Mouse (Mus musculus): ENCODE data around the gene Smg9.
A peak's percentile ranks its signal among the peaks of the same experiment; 100 is the strongest.
"Not testable (repeated sequence)": the region's sequence is repeated elsewhere in the genome, so short reads cannot be mapped to it uniquely, and the experiment has no call there.

The Smg9 gene

DNA sequence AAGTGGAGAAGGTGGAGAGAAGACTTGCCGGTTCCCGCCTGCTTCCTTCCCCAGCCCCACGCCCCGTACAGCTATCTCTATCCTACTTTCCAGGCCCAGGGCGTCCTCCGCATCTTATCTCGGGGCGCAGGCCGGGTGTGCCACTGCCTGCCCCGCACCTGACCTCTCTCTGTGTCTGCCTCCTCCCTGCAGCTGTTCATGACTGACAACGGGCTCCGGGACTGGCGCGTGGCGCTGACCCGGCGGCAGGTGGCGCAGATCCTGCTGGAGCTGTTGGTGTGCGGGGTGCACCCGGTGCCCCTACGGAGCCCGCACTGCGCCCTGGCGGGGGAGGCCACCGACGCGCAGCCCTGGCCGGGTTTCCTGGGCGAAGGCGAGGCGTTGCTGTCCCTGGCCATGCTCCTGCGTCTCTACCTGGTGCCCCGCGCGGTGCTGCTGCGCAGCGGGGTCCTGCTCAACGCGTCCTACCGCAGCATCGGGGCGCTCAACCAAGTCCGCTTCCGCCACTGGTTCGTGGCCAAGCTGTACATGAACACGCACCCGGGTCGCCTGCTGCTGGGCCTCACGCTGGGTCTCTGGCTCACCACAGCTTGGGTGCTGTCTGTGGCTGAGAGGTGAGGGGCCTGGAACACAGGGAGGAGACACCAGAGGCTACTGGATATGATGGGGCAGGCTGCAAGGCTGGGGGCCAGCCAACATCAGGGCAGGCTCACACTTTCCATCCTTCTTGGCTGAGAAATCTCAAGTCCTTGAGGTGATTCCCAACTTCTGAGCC, 22.1 kb upstream of the Smg9 start:
- no peak for DNase-seq (ENCODE audit: low spot score)

DNA sequence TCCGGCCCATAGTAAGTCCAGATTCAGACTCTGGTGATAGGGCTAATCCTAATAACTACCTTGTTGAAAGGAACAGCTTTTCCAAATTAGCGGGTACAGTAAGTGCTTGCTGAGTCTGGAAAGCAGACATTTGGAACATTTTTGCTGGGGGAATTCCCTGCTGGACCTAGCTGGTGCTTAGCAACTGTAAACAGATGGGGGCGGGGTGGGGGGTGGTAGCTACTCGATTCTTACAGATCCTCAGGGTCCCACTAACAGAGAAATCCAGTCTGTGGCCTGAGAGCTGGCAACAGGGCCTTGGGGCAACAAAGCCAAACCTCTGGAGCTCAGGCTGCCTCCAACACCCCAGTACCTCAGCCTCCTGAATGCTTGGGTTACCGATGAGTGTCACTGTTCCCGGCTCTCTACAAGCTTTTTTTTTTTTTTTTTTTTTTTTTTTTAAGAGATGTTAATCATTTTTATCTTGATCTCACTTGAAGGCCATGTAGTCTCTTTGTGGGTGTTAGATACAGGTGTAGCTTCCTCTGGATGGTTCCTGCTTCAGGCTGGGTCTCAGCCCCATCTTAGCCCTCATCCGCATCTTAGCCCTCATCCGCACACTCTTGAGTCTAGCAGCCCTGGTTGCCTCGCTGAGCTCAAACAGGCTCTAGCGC, 21.2 kb upstream of the Smg9 start:
- DNase-seq (ENCODE audit: low spot score), result no peak

DNA sequence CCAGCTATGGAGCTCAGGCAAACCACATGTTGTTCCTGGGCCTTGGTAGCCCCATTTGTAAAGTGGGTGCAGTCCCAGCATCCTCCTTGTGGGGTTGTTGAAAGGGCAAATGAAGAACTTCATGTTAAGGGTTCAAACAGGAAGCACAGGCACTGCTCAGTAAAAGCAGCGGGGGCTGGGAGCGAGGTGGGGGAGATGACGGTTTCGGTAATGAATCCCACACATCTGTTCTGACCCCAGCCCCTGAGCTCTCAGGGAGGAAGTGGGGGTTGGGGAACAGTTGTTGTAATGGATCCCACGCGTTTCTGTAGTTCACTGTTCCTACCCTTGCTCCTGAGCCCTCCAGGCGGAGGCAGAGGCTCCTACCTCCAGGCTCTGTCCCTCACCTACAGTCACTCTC, 19.5 kb upstream of the Smg9 start:
- no peak for DNase-seq (ENCODE audit: low spot score)

GRCm38 (mm10) chr7:24380370-24380769, 19.0 kb upstream of the Smg9 start:
- DNase-seq (ENCODE audit: low spot score), result no peak

- DNase-seq (ENCODE audit: low spot score), result no peak
Observed at GRCm38 (mm10) chr7:24382730-24383372, 16.6 kb upstream of the Smg9 start.

DNA sequence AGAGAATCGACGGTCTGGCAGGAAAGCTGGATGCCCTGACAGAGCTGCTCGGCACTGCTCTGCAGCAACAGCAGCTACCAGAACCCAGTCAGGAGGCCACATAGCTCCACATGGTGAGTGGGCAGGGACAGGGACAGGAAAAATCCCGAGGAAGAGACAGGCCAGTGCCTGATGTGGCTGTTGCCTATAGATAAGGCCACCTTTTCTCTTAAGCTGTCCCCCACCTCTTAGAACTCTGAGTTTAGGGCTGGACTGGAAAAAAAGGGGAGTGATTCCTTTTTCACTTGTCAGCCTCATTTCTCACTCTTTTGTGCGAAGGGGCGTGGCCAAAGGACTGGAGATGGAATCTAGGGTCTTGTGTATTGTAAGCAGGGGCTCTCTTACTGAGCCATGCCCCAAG, 15.3 kb upstream of the Smg9 start:
- no peak for DNase-seq (ENCODE audit: low spot score)

DNA sequence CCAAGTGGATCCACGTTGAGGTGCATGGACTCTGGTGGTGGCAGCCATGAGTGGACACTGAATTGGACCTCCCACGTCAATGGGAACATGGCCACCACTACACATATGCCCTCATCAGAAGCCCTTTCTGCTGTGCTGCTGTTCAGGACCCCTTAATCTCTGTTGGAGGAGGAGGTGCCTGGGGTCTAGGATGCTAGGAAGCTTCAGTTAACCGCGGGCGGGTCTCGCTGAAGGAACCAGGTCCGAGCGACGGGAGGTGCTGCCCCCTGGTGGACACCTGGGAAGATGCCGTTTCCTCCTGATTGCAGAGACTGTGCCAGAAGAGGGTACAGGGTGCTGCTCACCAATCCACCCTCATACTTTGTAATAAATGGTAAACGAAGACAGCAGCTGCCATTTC, 14.6 kb upstream of the Smg9 start:
- no peak for DNase-seq (ENCODE audit: low spot score)

- DNase-seq (ENCODE audit: low spot score), result no peak
Observed at GRCm38 (mm10) chr7:24387059-24387556, 12.3 kb upstream of the Smg9 start.

DNA sequence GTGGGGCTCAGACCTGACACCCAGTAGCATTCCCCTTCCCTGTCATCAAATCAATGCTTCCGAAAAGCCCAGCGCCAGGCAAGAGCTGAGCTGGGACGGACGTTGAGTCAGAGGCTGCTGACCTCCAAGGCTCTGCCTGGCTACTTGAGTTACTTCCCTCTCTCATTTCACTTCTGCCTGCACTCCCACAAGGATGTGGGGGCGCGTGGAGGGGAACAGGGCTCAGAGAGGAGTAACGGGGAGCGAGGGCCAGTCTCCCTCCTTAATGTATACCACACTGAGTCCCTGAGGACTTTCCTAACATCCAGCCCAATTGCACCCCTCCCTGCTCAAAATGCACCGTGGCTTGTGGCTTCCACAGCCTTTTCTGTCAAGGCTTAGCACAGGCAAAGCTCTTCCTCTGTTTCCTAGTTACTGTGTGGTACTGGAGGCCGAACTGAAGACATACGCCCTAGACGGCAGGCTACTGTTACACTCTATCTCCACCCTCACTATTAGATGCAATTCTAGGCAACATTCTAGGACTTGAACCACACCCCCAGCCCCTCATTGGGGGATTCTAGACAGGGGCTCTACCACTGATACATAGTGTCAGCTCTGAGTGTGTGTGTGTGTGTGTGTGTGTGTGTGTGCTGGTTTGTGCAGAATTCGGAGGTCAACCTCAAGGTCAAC, 9.8 kb upstream of the Smg9 start:
- no peak for DNase-seq (ENCODE audit: low spot score)

- DNase-seq (ENCODE audit: low spot score), result no peak
Observed at GRCm38 (mm10) chr7:24390512-24390911, 8.9 kb upstream of the Smg9 start.

DNA sequence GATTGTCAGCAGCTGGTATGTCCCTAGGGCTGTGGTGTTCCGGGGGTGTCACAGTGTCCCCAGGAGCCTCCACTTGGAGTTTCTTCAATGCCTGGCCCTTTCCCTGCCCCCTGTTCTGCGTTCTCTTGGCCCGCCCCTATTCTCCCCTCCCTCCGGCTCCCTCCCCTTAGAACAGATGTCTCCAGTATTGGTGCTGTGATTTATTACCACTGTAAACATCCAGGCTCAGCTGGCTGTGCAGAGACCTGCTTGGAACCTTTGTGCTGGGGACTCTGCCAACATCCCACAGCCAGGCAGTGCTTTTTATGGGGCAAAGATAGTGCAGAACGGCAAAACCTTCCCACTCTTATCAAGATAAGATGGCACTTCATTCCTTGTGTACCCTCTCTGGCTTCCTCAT, 8.3 kb upstream of the Smg9 start:
- no peak for DNase-seq (ENCODE audit: low spot score)

- DNase-seq (ENCODE audit: low spot score), result no peak
Observed at GRCm38 (mm10) chr7:24391687-24392086, 7.7 kb upstream of the Smg9 start.

GRCm38 (mm10) chr7:24394054-24394453, 5.4 kb upstream of the Smg9 start:
- DNase-seq (ENCODE audit: low spot score), result no peak

GRCm38 (mm10) chr7:24394475-24395161, 4.8 kb upstream of the Smg9 start:
- no peak for DNase-seq (ENCODE audit: low spot score)

DNA sequence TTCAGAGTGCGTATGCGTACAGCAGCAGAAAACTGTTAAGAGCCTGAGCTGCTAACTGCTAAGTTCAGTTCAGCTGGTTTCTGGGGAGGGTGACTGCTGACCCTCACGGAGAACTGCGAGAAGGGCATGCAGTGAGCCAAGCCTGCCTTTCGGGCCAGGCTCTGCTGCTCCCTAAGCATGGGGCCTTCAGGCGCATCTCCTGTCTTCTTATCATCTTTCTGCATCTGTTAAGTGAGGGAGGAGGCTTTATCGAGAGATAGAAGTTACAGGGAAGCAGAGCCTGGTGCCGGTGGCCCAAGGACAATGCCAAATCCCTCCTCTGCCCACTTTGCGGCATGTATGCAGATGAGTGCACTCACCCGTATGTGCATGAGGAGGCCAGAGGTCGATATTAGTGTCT, 2.6 kb upstream of the Smg9 start:
- no peak for DNase-seq (ENCODE audit: low spot score)

DNA sequence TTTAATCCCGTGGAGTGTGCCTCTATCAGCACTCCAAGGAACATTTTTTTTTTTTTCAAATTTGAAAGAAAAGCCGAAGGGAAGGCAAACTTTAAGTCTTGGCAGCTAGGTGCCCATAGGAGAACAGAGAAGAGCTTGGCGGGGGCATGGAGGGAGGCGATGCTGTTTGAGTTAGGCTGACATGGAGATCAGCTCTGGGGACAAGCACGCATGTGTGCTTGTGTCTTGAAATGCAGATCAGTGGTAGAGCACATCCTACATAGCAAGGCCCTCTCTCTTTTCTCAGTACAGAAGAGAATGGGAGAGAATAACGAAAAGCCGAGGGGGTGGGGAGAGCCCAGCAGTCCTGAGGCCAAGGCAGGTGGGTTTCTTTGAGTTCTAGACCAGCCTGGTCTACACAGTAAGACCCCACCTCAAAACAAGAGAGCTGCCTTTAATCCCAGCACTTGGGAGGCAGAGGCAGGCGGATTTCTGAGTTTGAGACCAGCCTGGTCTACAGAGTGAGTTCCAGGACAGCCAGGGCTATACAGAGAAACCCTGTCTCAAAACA, 980 bp upstream of the Smg9 start:
- DNase-seq (ENCODE audit: low spot score), result no peak

- no peak for DNase-seq (ENCODE audit: low spot score)
Observed at GRCm38 (mm10) chr7:24400082-24400452, 648 bp downstream of the Smg9 start.

DNA sequence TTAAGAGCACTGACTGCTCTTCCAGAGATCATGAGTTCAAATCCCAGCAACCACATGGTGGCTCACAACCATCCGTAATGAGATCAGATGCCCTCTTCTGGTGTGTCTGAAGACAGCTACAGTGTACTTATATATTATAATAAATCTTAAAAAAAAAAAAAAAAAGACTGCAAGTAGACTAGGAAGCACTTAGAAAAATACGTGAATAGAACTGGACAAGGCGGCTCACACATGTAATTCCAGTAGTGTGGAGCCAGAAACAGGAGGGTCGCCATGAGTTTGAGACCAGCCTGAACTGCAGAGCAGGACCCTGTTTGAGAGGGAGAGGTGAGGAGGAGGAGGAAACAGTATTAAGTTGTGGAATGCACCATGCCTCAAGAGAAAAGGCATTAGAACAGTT, 1.1 kb downstream of the Smg9 start:
- not testable (repeated sequence) for DNase-seq (ENCODE audit: low spot score)

- no peak for DNase-seq (ENCODE audit: low spot score)
Observed at GRCm38 (mm10) chr7:24402851-24403250, 3.4 kb downstream of the Smg9 start.

DNA sequence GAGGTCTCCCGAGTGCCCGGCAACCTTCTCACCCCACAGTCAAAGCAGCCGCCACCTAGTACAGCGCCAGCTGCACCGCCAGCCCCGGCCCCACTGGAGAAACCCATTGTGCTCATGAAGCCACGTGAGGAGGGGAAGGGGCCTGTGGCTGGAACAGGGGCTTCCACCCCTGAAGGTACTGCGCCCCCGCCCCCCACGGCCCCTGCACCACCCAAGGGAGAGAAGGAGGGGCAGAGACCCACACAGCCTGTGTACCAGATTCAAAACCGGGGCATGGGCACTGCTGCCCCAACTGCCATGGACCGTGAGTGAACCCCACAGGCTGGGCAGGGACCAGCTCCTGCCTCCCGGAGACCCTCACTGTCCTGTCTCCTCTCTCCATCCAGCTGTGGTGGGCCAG, 6.2 kb downstream of the Smg9 start:
- no peak for DNase-seq (ENCODE audit: low spot score)

DNA sequence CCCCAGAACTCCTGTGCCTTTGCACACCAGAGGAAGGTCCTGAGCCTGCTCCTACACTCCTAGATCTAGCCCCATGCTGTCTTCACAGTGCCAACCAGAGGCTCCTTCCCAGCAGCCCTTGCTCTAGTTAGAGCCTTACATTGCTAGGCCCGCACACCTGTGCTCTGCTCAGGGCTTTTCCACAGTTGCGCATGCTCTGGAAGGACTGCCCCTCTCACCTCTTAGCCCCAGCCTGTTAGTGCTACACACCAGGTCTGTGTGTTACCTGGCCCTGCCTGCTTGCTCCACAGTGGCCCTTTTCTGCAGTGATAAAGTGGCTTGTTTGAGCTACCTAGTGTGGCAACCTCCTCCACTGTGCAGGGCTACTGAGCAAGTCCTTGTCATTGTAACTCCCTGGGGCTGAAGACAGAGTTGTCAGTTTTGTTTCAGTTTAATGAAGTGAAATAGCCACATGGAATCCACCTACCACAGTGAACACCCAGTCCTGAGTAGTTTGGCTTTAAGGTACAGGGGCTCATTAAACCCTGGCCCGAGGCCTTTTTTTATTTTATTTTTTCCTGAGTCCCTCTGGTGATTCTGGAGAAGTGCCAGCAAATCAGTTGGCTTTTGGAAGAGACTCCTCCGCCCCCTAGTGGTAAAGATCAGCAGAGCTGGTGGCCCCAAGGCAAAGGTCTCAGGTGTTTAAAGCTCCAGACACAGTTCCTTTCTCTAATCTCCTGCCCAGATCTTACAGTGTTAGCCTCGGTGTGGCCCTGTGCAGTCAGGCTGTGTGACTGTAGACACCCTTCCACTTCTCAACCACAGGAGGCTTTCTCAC, 7.3 kb downstream of the Smg9 start:
- peak; percentile 65 for DNase-seq (ENCODE audit: low spot score)

All from left cerebral cortex, adult 11 months (tissue).